8 mouse cellular contexts compared by ENCODE assay signal in the genomic region with DNA sequence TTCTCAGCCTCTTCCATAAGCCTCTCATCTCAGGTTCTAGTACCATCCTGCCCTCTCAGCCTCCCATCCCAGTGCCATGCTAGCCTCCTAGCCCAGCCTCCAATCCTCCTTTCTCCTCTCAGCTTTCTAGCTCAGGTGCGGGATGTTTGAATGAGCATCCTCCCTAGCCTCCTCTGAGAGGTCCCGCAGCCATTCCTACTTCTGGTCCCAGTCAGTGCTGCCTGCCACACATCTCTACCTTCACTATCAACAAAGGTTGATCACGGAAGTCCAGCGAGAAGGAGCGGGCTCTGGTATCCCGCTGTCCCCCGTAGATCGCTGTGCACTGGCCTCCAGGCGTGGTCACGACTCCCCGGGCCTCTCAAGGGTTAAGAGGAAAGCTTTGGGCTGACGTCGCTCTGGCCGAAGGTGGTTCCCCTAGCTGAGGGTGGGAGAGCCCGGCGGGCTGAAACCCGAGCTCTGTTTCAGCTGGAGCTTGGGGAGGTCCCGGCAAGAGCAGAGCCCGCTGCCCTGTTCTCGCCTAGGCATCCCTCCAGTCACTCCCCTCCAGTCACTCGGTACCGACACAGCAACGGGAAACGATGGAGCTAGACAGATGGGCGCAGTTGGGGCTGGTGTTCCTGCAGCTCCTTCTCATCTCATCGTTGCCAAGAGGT. TPM values are rescaled to one million over a fixed set of nuclear protein-coding genes. Genes with fewer than 3 reads are reported as not detected.
A peak's percentile ranks its signal among the peaks of the same experiment; 100 is the strongest.
DNase-seq lines count a peak whose midpoint lies in the region; ATAC-seq and TF ChIP-seq lines count a peak whose summit lies in the region.

A gene (plus strand): TSS at position 402 of the 656 bp plus-strand sequence.

- peak; percentile 49 for DNase-seq in Muller cell, postnatal 12 days (ENCODE audit: inconsistent ontology term)
- peak; percentile 41 to 46 for DNase-seq in cerebellum, adult 2 months
- DNase-seq in yolk sac, embryonic 10.5 days (ENCODE audit: low spot score): peak; percentile 42
- DNase-seq in spleen, adult 18-20 months: no peak

- no peak for TF ChIP-seq CTCF in cerebellum, adult 2 months (IDR thresholded peaks at IDR 0.05; ENCODE audit: borderline replicate concordance, insufficient read depth, low read depth, low read length)

- H3K27me3 ChIP-seq in cerebellum, adult 2 months (ENCODE audit: control insufficient read depth, insufficient read depth, low read length): no peaks in the 10 kb centered on the region; the same call in 1 of the 2 replicates
- H3K27me3 ChIP-seq in forebrain, embryonic 16.5 days (replicated peaks; ENCODE audit: control insufficient read depth, insufficient read depth, low read length): peaks cover 7% of the 10 kb centered on the region; the same call in 1 of the 2 replicates
- H3K27me3 ChIP-seq in hindbrain, embryonic 15.5 days: peaks cover 6% of the 10 kb centered on the region; the same call in 1 of the 2 replicates
- H3K27me3 ChIP-seq in limb, embryonic 13.5 days: peaks cover 24% of the 10 kb centered on the region
- no peaks in the 10 kb centered on the region for H3K27me3 ChIP-seq in midbrain, embryonic 16.5 days (ENCODE audit: control insufficient read depth, insufficient read depth, low read depth, low read length)

- 3% methylated on average over 26 of the region's 26 CpGs for WGBS in cerebellum, adult 2 months
- under 1% methylated on average over 26 of the region's 26 CpGs for WGBS in forebrain, embryonic 16.5 days
- 3% methylated on average over 26 of the region's 26 CpGs for WGBS in hindbrain, embryonic 15.5 days
- 1% methylated on average over 26 of the region's 26 CpGs for WGBS in limb, embryonic 13.5 days
- WGBS in midbrain, embryonic 16.5 days: 2% methylated on average over 26 of the region's 26 CpGs

- H3K4me3 ChIP-seq in cerebellum, adult 2 months (replicated peaks; ENCODE audit: insufficient read depth, low read depth, low read length): peak within 1 kb of the TSS; percentile 56
- H3K4me3 ChIP-seq in forebrain, embryonic 16.5 days (replicated peaks; ENCODE audit: low read length): peak within 1 kb of the TSS; percentile 43
- peak within 1 kb of the TSS; percentile 51 for H3K4me3 ChIP-seq in hindbrain, embryonic 15.5 days
- peak within 1 kb of the TSS; percentile 50 for H3K4me3 ChIP-seq in limb, embryonic 13.5 days
- H3K4me3 ChIP-seq in midbrain, embryonic 16.5 days (ENCODE audit: low read depth, low read length): peak within 1 kb of the TSS; percentile 53

- TF ChIP-seq POLR2A in cerebellum, adult 2 months (IDR thresholded peaks at IDR 0.05; ENCODE audit: borderline replicate concordance, insufficient read depth, low read length): no peak

- H3K9ac ChIP-seq in forebrain, embryonic 16.5 days (replicated peaks; ENCODE audit: low read depth, low read length): peak within 1 kb of the TSS; percentile 54
- H3K9ac ChIP-seq in hindbrain, embryonic 15.5 days: peak within 1 kb of the TSS; percentile 56
- H3K9ac ChIP-seq in limb, embryonic 13.5 days: peak within 1 kb of the TSS; percentile 67
- H3K9ac ChIP-seq in midbrain, embryonic 16.5 days (ENCODE audit: low read depth, low read length): peak within 1 kb of the TSS; percentile 71

- no peaks in the 10 kb centered on the region for H3K36me3 ChIP-seq in forebrain, embryonic 16.5 days (ENCODE audit: control insufficient read depth, insufficient read depth)
- no peaks in the 10 kb centered on the region for H3K36me3 ChIP-seq in hindbrain, embryonic 15.5 days
- H3K36me3 ChIP-seq in limb, embryonic 13.5 days: no peaks in the 10 kb centered on the region
- H3K36me3 ChIP-seq in midbrain, embryonic 16.5 days (ENCODE audit: control insufficient read depth, insufficient read depth, low read length): no peaks in the 10 kb centered on the region

- H3K4me1 ChIP-seq in cerebellum, adult 2 months (ENCODE audit: control insufficient read depth, insufficient read depth, low read length): no peaks in the 10 kb centered on the region
- H3K4me1 ChIP-seq in forebrain, embryonic 16.5 days (replicated peaks; ENCODE audit: control insufficient read depth, insufficient read depth, low read length): peaks cover 12% of the 10 kb centered on the region
- peaks cover 19% of the 10 kb centered on the region for H3K4me1 ChIP-seq in hindbrain, embryonic 15.5 days (replicated peaks)
- peaks cover 38% of the 10 kb centered on the region for H3K4me1 ChIP-seq in limb, embryonic 13.5 days
- peaks cover 8% of the 10 kb centered on the region for H3K4me1 ChIP-seq in midbrain, embryonic 16.5 days (ENCODE audit: control insufficient read depth, insufficient read depth, low read length)

- peak; percentile 81 for ATAC-seq in forebrain, embryonic 16.5 days
- ATAC-seq in hindbrain, embryonic 15.5 days (ENCODE audit: low FRiP score, low read depth): peak; percentile 78; the same call in 1 of the 2 replicates
- peak; percentile 82 for ATAC-seq in limb, embryonic 13.5 days (ENCODE audit: low FRiP score, low read depth)
- ATAC-seq in midbrain, embryonic 16.5 days: peak; percentile 80

- H3K9me3 ChIP-seq in forebrain, embryonic 16.5 days (ENCODE audit: control insufficient read depth, low read length): no peaks in the 10 kb centered on the region
- H3K9me3 ChIP-seq in hindbrain, embryonic 15.5 days: no peaks in the 10 kb centered on the region
- no peaks in the 10 kb centered on the region for H3K9me3 ChIP-seq in limb, embryonic 13.5 days
- H3K9me3 ChIP-seq in midbrain, embryonic 16.5 days (replicated peaks; ENCODE audit: control insufficient read depth, low read length, poor library complexity, severe bottlenecking): no peaks in the 10 kb centered on the region

- H3K4me2 ChIP-seq in forebrain, embryonic 16.5 days (ENCODE audit: low read length): peak within 1 kb of the TSS; percentile 79
- H3K4me2 ChIP-seq in hindbrain, embryonic 15.5 days: peak within 1 kb of the TSS; percentile 94
- H3K4me2 ChIP-seq in limb, embryonic 13.5 days (replicated peaks): peak within 1 kb of the TSS; percentile 77
- H3K4me2 ChIP-seq in midbrain, embryonic 16.5 days (ENCODE audit: low read length): peak within 1 kb of the TSS; percentile 71

- no peak within 1 kb of the TSS for H3K27ac ChIP-seq in cerebellum, adult 2 months (ENCODE audit: insufficient read depth, low read length)
- H3K27ac ChIP-seq in forebrain, embryonic 16.5 days (ENCODE audit: low read length): no peak within 1 kb of the TSS
- no peak within 1 kb of the TSS for H3K27ac ChIP-seq in hindbrain, embryonic 15.5 days (replicated peaks)
- H3K27ac ChIP-seq in limb, embryonic 13.5 days: peak within 1 kb of the TSS; percentile 15; the same call in 1 of the 2 replicates
- H3K27ac ChIP-seq in midbrain, embryonic 16.5 days (ENCODE audit: low read length): no peak within 1 kb of the TSS

RNA-seq across cellular contexts. Expression of the gene that starts here (rescaled TPM):
- 5.0 and 5.1 TPM in 2 replicates for polyA plus RNA-seq in cerebellum, adult 2 months (2012; rRNA removed)
- 2.2 and 2.6 TPM in 2 replicates for polyA plus RNA-seq in forebrain, embryonic 16.5 days (2015; fragmentation: Nextera tagmentation; extraction: Ambion mirVana)
- 8.2 and 9.7 TPM in 2 replicates for polyA plus RNA-seq in hindbrain, embryonic 15.5 days (2015; fragmentation: Nextera tagmentation; extraction: Ambion mirVana)
- polyA plus RNA-seq in limb, embryonic 13.5 days (2015; fragmentation: Nextera tagmentation; extraction: Ambion mirVana): 57.5 and 58.4 TPM in 2 replicates
- 8.4 and 9.8 TPM in 2 replicates for polyA plus RNA-seq in midbrain, embryonic 16.5 days (2015; fragmentation: Nextera tagmentation; extraction: Ambion mirVana)

Comparison
In these comparisons a context has a peak if more than half of its experiments do, and no peak if none do; other contexts are left out.
1. DNase-seq: peak in Muller cell, postnatal 12 days (single experiment), cerebellum, adult 2 months (2 of 2) and yolk sac, embryonic 10.5 days (single experiment); none in spleen, adult 18-20 months (0 of 2).
2. Peak in every context shown above with its lines, with median percentiles within 50 percentile points of each other: H3K4me3 ChIP-seq, ATAC-seq, H3K4me2 ChIP-seq and H3K9ac ChIP-seq.